Mouse (Mus musculus): ENCODE data around the gene Slc5a5.

Gene Slc5a5

DNA sequence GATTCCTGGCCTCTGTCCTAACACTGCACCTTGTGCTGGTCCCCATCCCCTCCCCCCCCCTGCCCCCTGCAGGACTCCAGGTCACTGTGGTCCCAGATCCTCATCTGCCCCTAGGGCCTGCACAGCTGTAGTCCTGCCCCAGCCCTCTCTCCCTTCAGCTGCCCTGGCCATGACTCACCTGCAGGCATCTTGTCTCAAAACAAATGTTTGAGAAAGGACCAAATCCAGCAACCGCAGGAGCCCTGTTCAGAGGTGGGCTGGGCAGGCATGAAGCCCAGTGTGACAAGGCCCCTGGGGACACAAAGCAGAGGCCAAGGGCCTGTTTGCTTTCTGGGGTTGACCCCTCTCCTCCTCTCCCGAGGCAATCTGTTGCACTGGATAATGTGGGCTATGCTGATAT lies 14.4 kb downstream of the Slc5a5 start:
- DNase-seq: no peak

DNA sequence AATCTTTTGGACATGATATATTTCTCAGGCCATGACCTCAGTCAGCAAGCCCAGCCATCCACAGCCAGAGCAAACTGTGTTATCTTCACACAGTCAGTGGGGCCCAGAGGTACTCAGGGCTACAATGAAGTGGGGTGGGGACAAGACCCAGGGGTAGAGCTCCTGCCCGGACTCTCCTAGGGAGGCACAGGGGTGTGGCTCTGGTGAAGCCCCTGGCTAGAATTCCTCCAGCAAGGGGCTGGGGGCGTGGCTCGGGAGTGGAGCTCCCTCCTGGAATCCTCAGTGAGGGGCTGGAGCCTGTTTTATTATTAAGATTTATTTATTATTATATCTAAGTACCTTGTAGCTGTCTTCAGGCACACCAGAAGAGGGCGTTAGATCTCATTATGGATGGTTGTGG lies 16.2 kb downstream of the Slc5a5 start:
- DNase-seq: no peak

DNA sequence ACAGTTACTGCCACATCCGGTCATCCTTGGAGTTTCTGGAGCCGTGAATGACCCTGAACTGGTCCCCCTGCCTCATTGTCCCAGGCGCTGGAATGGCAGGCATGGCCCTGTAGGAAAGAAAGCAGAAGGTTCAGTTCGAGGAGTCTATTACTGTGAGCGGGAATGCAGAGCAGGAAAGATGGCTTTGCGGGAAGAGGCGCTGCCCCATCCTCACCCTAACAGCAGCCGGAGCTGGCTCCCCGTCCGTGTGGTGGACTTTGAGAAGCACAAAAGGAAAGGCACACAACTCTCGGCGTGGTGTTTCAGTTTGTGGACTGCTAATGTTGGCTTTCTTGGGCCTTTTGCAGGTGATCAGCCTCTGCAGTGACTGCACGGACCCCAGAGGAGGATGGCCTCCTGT lies 18.1 kb downstream of the Slc5a5 start:
- no peak for DNase-seq

DNA sequence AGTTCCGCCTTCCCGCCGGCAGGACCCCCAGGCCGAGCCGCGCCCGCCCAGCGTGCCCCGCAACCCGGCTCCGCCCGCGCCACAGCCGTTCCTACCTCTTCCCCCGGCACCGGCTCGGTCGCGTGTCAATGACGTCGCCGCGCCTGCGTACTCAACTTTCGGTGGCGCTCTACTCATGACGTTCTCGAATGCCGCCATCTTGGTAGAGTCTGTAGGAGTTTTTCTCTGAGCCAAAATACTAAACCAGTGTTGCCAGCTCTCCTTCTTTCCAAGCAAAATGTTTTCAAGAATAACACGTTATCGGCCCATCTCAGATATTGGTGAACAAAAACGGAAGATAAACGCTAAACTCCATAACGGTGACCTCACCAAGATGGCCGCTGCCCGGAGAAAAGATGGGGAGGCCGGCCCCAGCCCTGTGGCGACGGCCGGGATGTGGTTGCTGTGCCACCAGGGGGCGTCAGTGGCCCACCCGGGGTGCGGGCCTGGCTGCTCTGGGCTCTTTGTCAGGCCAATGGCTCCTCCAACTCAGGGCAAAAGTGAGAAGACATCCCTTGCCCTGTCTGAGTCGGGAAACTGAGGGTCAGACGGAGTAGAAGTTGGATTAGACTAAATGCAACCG lies 19.1 kb downstream of the Slc5a5 start, which contains the start of gene Ccdc124:
Gene Ccdc124, minus strand, starts transcription at position 572 of the 622 bp plus-strand sequence.
- peak; percentile 96 for DNase-seq

DNA sequence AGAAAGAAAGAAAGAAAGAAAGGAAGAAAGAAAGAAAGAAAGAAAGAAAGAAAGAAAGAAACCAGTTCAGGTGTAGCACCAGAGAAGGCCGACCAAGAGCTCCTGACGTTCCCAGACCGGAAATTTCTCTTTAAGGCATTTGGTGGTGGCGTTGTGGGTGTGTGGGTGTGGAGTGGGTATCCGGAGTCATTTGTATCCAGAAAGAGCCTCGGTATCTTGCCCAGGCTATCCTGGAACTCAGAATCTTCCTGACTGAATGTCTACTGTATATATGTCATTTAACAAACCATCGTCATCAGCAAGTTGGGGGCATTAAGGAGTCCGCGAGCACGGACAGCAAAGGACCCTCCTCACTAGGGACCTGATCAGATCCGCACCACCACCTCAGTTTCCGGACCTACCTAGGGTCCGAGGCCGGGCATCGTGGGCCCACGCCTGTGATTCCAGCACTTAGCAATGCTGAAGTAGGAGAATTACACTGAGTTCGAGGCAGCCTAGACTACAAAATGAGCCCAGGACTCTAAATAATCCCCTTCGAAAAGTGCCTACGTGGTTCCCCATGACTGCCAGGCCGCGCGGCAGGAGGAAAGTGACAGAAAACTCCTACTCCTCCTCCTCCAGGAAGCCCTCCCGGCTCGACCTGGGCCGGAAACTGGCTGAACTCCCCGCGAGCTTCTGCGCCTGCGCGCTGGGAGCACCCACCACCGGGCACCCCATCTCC lies 19.8 kb downstream of the Slc5a5 start:
- DNase-seq: no peak

DNA sequence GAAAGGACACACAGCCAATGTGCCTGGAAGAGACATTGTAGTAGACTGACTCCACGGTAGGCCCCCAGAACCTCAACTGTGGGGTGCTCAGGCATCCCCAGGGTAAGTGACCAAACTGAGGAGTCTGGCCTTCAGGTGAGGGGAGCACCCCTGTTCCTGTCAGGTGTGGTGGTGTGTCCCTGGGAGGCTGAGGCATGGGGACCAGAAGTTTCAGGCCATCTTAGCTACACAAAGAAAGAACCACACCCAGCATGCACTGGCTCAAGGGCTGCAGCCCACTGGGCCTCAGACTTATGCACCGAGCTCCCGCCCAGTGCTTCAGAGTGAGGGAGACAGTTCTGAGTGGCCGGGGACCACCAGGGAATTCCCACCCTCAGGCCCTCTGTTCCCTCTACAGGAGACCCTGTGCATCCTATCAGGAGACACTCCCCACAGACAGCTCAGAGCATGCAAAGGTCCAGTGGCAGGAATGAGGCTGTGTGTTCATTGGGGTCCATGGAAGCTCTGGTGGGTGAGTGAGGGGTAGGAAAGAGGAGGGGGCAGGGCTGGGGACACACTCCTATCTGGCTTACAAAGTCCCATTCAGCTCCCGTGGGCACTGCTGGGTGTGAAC lies 21.3 kb downstream of the Slc5a5 start:
- no peak for DNase-seq

DNA sequence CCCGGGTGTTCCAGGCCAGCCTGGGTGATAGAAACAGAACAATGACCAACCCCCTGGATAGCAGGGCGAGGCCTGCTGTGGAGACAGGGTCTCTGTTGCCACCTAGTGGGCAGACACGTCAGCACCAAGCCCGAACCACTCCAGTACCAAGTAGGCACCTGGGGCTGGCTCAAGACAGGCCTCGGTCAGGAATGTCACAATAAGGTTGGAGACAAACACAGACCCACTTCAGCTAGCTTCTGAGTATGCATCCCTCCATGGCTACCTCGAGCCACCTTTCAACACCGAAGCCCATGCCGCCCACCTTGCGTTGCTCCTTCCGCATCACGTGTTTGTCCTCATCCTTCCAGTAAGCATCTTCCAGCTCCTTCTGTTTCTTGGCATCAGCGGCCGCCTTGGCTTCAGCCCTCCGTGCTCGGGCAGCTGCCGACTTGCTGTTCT lies 22.9 kb downstream of the Slc5a5 start:
- DNase-seq: peak; percentile 82

DNA sequence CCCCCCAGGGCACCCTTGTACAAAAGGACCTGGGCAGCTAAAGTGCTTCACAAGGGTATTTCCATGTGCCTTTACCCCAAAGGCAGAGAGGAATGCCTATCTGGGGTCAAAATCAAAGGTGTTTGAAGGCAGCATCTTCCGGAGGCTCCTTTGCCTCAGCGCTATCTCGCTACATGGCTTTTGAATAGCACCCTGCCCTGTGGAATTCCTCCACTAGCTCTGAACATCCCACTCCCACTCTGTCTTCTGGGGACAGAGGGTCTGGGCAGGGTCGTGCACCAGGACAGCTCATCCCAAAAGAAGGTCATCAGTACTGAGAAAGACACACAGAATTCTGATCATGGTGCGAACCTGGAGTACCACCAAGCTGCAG lies 23.4 kb downstream of the Slc5a5 start:
- no peak for DNase-seq

DNA sequence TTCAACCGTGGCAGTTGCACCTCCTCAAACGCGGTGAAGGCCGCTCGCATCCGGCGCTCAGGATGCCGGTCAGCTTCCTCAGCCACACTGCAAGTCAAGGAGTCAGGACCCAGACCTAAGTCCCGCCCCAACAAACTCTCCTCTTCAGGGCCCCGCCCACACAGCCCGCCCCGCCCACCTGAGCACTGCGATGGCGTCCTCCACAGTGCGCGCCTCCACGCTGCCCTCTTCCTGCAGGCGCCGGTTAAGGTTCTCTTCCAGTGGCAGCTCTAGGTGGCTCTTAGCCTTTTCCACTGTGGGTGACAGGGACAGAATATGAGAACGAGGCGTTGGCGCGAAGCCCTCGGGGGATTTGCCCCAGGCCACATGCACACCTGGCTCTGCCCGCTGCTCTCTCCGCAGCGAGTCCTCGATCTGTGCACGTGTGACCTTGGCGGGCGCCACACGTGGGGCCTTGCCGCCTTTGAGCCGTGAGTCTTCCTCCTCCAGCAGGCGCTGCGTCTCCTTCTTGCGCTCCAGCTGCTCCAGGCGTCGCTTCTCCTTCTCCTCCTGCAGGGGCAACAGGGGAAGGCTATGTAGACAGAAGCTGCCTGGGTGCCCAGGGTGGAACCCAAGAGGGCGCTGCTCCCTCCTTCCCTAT lies 23.9 kb downstream of the Slc5a5 start:
- DNase-seq: no peak

DNA sequence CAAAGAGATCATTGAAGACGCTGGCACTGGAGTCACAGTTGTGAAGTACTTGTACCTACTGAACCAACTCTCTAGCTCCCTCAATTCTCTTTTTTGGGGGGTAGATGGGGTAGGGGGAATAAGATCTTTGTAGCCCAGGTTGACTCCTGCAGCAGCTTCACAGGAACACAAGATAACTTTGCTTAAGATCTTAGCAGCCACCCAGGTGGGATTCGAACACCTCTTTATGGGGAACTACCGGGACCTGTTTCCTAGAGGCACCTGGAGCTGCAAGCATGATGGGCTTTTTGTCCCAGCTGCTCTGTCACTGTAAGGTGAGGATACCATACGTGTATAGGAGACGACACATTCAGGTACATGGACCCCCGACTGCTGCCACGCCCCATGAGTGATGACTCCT lies 26.0 kb downstream of the Slc5a5 start:
- no peak for DNase-seq

DNA sequence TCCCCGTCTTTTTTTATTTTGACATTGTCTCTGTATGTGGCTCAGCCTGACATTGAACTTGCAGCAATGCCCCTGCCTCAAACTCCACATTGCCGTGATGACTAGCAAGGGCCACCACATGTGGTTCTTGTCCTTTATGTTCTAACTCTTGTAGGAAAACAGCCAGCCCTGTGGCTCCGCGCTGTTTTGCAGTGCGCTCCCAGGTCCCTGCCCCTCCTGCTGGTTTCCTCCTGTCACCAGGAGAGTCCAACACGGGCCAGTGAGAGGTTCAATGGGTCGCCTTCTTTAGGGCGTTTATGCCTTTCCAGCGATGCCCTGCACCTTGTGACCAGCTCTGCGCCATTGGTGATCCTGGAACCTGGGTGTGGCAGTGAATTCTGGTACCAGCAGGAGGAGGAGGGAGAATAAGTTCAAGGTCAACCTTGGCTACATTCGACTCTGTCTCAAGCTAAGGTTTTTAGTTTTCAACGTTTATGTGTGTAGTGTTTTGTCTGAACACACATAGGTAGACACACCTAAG lies 26.5 kb downstream of the Slc5a5 start:
- DNase-seq: no peak

DNA sequence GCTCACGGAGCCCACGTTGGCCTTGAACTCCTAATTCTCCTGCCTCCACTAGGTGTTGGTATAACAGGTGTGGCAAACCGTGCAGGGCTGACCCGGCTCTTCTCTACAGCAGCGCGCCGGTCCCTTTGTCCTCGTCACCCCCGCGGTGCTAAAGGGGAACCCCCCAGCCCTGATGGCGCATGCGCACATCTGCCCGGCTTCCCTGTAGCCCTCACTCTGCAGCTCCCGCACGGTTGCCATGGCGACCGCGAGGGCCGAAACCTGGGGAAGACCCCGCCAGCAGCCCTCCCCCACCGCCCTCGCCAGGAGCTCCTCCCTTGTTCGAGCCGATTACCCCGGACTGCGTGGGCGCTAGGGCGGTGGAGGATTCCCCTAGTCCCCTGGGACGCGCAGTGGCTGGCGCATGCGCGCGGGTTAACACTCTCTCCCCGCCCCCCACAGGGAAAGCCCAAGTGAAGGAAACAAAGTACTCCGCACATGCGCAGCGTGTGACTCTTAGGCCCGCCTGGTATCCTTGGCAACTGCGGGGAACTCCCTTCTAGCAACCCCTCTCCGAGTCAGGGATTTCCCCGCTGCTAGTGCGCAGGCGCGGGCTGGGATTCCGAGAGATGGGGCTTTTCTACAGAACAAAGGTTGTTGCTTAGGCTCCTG lies 27.1 kb downstream of the Slc5a5 start:
- DNase-seq: peak; percentile 99

DNA sequence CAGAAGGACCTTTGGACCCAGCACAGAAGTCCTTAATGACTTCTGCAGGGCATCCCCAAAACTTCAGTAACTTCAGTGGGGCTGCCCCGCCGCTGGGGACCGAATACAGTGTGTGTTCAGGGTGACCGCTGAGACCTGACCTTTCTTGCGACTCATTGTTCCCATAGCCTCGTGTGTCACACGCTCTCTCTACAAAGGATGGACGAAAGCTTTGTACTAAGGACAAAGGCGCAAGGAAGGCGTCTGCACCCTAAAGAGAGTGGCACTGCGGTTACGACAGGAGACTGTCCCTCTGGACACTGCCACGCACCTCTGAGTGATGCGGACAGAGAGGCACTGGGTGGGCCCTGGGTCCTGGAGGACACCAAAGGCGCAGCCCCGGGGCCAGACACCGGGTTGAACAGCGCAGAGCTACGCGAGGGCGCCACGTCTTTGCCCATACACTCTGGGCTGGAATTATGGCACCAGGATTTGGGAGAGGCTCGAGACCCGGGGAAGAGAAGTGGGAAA lies 27.8 kb downstream of the Slc5a5 start:
- DNase-seq: no peak

DNA sequence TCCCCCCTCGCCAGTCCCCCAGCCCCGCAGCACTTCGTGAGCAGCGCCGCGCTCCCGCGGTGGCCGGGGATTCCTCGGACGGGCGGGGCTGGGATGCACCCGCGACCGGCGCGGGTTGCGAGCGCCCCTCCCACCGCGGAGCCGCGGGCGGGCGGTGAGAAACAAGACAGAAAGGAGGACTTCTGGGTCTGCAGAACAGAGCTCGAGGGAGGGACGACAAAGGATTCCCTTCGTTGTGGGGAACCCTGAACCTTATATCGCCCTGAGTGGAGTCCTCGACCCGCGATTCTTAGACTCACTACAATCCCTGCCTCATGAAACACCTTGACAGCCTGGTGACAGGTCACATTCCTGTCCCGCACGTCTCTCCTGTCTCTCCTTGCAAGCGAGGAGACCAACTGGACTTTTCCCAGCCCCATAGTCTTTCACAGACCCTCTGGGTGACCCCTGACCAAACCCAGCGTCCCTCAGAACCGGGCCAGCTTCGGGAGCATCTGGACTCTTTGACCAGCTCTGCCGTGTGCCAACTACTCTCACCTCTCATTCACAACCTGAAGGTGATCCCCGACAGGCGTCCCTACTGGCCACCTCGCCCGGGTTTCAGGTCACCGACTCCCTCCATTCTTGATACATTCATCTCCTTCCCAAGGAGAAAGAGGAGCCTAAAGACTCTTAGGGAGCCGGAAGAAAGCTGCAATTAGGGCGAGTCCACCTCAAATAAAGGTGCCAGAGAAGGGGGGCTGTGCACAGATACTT lies 28.4 kb downstream of the Slc5a5 start:
- no peak for DNase-seq

DNA sequence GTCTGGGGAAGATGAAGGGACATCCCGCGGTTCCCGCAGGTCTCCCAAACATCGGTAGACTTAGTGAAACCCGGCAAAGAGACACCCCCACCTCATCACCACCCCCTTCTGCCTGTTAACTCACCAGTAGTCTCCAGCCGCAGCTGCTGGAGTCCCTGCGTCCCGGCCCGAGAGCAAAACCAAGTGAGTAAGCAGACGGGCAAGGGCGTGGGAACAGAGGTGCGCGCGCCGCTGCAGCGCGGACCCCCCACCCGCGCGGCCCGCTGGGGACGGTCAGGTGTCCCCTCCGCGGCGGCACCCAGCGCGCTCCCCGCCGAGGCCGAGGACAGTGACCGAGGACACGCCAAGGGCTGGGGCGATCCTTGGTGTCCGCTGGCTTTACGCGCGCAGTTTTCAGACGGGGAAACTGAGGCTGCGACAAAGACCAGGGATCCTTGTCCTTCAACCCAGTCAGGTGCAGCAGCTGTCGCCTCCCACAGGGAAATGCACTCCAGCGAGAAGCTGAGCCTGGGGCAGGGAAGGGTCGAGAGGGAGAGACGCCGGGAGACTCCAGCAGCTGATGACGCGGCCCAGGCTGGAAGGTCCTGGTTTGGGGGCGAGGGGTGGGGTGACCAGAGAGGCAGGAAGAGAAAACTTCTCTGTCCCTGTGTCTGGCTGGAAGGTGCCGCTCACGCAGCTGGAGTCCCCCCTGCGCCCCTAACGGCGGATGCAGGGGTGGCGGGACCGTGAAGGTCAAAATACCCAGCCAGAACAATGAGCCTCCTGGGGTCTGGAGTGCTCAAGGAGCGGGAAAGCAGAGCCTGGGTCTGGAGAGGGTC lies 29.5 kb downstream of the Slc5a5 start, which contains the start of gene Kcnn1:
Gene Kcnn1, minus strand, starts transcription at position 435 of the 818 bp plus-strand sequence.
- DNase-seq: no peak

DNA sequence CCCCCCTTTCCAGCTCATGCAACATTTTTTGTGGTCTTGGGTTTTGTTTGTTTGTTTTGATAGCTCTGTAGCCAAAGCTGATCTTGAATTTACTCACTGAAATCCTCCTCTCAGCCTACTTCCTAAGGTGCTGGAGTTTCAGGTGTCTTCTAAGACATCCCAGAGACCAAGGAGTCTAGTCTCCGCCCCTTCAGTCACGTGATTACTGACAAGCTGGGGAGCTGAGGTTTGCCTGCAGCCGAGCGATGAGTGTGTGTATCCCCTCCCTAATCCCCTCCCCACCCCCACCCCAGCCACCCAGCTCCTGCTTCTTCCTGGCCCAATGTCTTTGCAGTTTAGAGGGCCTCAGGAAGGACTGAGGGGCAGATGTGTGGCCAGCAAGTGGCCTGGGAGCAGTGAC lies 35.0 kb downstream of the Slc5a5 start:
- DNase-seq: no peak

DNA sequence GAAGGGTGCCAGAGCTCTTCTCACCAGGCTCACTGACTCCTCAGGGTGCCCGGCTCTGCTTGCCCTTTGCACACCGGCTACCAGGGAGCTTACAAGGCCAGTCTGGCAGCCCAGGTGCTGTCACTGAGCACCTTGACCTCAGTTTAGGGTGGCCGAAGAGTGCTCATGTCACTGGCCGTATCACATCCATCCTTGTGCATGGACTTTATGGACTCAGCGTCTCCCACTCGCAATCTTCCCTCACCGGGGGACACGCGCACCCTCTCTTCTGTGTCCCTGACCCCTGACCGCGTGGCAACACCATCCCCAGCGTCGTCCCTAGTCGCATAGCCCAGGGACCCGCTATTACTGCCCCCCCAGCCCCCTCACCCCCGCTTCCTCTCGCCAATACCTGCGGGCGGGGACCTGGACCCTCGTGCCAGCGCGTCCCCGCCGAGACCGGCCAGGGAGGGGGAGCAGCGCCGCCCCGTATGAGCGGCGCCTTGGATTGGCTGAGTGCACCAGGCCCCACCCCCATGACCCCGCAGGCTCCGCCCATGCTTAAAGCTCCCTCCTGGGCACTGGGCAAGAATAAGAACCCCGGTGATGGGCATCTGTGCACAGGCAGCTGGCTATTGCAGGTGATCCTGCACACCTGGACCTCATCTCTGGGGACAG lies 35.9 kb downstream of the Slc5a5 start:
- peak; percentile 77 for DNase-seq

DNA sequence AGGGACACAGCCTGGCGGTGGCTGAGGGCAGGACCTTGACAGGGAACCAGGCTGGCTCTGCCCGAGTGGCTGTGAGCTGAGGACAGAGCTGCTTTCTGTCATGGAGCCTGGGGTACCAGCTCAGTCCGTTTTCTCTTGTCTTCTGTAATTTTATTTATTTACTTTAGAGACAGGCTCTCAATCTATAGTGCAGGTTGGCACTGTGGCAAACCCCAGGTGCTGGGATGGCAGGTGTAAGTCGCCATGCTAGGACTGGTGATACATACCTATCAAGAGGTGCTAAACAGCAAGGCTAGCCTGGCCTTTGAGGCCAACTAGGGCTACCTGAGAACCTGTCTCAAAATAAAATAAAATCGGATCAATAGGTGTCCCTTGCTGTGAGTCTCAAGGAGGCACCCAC lies 36.5 kb downstream of the Slc5a5 start:
- DNase-seq: no peak

DNA sequence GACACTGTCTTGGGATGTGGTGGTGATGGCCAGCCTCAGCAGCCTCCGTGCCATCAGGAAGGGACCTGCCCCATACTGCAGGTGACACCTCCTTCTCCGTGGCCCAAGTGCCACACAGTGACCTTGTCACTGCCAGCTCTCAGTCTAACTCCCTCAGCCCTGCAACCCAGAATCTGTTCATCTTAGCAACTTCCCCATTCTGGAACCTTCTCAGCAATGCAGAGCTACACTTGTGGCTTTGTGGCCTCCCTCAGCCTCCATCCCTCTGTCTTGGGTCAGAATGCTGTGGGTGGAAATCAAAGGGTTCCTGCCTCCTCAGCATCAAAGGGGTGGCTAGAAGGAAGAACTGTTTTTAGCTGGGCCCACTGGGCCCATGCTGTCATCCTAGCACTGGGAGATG lies 38.7 kb downstream of the Slc5a5 start:
- DNase-seq: no peak

DNA sequence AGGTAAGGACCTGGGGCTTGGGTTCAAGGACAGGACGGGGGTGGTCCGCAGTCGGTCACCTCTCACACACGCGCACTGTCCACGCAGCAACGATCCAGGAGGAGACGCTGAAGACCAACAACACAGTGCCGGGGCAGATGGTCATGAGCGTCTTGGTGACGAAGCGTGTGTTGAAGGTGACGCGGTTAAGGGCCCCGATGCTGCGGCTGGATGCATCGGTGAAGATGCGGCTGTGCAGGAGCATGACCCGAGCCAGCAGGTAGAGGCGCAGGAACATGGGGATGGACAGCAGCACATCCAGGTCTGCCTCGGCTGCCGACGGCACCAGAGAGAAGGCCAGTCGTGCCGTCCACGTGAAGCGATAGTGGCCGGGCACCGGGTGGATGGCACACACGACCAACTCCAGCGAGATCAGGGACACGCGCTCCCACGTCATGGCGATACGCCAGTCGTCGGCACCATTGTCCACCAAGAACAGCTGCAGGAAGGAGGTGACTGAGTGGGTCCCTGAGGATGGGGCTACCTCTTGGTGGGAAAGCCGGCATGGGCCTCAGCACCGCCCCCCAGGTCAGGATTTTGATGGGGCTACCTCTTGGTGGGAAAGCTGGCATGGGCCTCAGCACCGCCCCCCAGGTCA lies 39.8 kb downstream of the Slc5a5 start:
- DNase-seq: no peak

Measured in layer of hippocampus, adult 9-11 months (tissue).